Mouse (Mus musculus) adrenal gland, postnatal 14 days (tissue): ENCODE results near the gene Serpina9. TPM values are rescaled to one million over a fixed set of nuclear protein-coding genes. Genes with fewer than 3 reads are reported as not detected.

Experiments
- DNase-seq: peaks from one replicate; pipeline ENCODE4 v3.0.0; 2021; ENCODE audit warnings: mixed read lengths
- long read RNA-seq, 2 experiments: library from polyadenylated mRNA; stranded (forward); transcript quantifications; one replicate each; pipeline ENCODE4 v2.0.0; 2021
- total RNA-seq: library from RNA; stranded (reverse); gene quantifications from 2 replicates; pipeline ENCODE4 v1.2.3, GENCODE M21; 2021

Serpina9 gene
- 0.22 TPM in 1 of 2 replicates, not detected in the other for total RNA-seq
- long read RNA-seq, experiment 1: 0 reads
- long read RNA-seq, experiment 2: 0 reads

DNA sequence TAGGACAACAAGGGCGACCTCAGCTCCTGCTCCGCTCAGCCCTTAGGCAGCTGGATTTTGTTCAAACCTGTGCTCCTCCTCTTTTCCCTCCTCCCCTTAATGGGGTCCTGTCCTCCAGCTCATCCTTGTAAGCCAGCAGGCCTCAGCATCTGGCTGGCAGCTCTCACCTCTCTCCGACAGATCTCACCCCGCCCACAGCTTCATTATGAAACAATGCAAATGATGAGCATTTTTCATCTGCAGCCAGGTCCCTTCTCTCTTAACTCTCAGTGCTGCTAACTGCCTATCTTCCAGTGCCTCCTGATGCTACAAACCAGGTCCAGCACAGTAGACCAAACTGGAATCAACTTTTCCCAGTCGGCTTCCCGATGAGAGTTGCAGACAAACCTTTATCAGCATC lies at the start of gene Serpina9:
Gene Serpina9, minus strand, starts transcription at position 136 of the 400 bp plus-strand sequence.
- no peak for DNase-seq

DNA sequence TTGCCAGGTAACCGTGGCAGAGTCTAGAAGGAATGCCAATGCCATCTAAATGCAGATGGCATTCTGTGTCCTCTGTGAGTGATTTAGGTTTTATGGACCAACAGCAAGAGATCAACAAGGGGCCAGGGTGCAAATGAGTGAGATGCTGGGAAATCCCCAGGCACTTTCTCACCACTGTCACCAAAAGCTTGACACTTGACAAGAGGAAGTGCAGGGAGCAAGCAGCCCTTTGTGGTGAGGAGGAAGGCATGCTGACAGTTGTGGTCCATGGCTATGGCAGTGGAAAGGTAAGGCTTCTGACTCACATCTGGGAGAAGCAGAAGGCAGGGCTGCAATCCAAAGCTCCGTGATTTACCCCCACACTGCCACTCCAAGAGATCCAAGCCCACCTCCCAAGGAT lies 48.3 kb upstream of the Serpina9 start:
- no peak for DNase-seq

DNA sequence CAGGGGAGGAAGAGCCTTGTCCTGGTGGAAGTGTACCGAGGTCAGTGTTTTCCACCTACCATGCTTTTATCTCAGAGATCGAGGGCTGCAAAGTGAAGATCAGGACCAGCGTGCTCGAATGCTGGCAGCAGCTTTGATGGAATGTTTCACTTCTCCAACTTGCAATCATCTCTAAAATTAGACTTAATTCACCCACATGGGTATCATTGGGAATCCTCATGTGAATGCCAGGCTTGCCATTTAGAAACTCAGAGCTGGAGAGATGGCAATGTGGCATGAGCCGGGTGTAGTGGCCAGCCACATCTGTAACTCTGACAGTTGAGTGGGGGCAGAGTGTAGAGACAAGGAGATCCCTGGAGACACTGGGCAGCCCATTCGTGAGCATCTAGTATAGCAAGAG lies 46.6 kb upstream of the Serpina9 start:
- DNase-seq: no peak

DNA sequence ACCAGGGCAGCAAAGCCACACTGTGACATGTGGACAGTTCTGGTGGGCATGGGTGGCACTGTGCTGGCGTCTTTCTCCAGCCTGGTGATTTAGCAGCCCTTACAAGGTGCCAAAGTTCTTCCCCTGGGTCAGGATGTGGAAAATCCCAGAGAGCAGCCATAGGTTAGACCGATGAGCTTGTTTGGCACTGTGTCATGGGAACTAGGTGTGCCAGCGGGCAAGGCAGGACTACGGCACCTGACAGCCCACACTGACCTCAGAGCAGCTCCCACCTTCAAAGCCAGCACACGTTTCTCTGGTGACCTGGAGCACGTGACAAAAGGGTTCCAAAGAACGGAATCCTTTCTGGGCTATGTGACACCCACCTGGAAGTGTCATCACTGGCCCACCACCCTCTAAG lies 44.0 kb upstream of the Serpina9 start:
- DNase-seq: no peak

DNA sequence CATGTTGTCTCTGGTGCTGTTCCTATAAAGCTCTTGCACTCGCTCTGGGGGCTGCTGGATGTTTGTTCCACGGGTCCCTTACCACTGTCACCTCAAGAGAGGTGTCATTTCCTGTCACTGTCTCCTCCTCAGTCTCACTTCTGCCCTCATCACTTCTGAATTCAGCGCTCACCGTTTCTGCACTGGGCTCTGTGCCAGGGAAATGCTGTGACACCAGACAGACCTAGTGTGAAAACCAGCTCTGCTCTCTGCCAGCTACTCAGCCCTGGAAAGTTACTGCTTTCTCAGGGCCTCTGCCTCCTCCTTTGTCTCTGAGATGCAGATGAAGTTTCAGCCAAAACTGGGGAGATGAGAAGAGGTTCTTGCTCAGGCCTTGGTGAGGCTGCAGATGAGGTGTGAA lies 43.5 kb upstream of the Serpina9 start:
- DNase-seq: no peak

DNA sequence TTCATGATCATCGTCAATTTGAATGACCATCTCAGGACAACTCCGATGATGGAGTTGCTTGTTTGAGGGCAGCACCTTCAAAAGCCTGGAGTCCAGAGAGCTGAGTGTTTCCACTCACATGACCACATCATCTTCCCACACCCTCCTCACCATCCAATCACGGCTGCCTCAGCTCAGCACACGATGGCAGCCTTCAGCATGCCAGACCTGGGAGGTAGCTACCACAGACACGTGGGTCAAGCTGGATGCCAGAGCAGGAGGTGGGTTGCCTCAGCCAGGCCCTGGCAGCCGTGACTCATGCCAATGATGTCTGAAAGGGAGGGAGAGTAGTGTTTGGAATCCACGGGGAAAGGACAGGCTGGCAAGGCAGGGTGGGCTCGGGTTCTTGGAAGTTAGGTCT lies 42.2 kb upstream of the Serpina9 start:
- no peak for DNase-seq

DNA sequence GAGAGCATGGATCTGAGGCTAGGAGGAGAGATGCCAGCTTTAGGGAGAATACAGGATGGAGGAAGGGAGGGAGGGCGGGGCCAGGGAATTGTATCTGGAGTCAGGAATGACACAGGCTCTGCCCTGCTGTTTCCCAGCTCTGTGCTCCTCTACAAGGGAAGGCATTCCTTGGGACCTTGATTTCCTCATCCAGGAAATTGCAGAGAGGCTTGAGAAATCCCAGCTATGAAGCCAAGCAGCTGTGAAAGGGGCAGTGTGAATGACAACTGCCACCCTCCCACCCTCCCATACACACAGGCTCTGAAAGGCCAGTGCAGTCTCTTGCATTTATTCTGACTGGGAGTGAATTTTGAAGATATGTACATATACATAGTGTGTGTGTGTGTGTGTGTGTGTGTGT lies 40.4 kb upstream of the Serpina9 start:
- no peak for DNase-seq

DNA sequence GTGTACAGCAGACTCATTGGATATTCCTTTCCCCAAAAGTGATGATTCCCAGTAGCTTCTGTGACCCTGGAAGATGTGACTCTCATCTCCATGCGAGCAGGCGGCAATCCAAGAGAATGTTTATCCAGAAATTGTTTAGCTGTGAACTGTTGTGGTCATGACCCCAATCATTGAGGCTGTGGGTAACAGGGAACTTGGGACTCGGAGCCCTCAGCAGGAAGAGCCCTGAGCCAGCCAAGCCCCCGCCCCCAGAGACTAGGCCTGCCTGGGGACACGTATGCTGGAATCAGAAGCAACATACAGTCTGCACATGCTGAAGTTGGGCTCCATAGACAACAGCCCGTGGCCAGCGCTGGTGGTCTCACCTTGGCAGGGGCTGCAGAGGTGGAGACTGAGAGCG lies 32.2 kb upstream of the Serpina9 start:
- DNase-seq: no peak

DNA sequence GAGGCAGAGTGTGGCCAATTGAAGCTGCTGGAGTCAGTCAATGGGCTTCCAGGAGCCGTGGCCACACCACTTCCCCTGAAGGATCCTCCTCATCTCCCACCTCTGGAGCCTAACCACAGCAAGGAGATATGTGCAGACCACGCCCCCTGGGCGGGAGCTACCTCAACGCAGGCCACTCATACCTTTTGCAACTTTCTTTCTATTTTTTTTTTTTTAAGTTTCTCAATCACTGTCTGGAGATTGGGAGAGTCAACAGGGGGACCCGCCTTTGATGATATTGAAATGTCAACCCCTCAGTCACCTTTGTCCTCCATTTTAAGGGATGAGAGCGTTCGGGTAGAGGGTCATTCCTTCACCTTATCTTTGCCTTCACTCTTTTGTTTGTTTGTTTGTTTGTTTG lies 30.8 kb upstream of the Serpina9 start, which contains the start of gene Serpina12:
Gene Serpina12, minus strand, starts transcription at position 101 of the 400 bp plus-strand sequence.
- no peak for DNase-seq

DNA sequence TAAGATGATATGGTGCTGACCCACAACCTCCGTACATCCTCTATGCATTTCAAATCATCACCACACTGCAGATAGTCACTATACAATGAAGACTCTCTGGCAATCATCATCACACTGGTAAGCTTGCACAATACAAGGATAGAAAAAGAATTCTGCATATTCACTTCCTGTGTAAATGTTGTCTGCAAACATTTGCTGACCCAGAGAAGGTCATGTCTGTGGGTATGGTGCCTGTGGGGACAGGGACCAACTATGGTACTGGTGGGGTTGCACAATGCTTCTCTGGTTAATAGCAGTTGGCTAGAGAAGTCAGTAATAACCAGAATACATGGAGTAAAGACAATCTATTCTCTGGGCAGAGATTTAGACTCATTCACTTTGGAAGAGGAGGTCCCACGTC lies 29.2 kb upstream of the Serpina9 start:
- DNase-seq: no peak

DNA sequence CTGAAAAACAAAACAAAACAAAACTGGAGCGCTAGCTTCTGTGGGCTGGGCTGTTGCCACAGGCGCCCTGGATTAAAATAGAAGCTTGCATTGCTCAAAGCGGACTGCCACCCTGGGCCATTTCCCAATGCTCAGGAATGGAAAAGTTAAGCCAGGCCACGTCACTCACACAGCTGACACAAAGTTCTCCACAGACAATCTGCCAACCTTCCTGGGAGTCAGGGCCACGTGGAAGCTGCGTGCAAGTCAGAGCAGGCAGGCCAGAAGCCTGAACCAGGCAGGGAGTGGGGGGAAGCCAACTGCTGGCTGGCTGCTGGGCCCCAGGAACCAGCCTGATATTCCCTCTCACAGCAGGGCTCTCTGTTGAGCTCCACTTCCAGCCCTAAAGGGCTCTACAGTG lies 27.8 kb upstream of the Serpina9 start:
- peak; percentile 66 for DNase-seq

DNA sequence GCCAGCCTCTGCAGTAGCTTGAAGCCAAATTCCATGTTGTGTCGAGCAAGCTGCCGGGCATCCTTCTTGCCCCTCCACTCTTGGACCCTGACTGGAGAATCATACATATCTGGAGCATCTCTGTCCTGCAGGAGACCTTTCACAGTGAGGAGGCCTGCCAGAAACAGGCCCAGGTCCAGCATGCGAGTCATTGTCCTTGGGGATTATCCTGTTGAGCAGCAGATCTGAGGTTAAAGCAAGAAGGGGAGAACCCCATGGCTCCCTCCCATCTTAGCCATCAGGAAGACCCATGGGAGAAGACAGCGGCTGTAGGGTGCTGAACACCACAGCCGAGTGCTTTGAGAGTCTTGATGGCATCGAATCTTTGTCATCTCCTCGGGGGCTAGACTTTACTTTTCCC lies 24.6 kb upstream of the Serpina9 start:
- DNase-seq: no peak

DNA sequence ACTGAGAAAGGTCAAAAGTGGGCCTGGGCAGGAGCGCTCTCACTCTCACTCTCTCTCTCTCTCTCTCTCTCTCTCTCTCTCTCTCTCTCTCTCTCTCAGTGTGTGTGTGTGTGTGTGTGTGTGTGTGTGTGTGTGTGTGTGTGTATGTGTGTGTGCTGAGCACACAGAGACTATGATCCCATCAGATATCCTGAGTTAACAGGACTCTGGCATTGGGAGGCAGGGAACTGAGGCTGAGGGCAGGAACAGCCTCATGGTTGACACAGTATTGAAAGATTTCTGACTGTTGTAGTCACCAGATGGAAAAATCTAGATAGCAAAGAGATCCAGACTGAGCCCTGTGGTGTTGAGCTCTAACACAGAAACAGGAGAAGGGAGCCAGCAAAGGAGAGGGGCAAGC lies 20.2 kb upstream of the Serpina9 start:
- no peak for DNase-seq

DNA sequence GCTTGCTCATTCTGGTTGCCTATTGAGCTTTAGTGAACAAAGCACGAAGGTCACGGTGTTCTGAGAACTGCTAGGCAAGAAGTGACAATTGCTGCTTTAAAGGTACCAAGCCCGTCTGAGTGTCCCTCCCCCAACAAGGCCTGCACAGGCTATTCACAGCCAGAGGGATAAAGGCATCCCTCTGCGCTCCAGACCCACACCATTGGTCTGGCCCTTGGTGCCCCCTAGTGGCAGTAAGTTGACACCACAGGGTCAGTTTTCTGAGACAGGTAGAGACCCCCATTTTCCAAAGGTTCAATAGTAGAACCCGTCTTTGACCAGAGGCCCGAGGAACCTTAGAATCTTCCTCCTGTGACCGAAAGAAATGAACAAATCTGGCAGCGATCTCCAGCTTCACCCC lies 16.4 kb upstream of the Serpina9 start:
- peak; percentile 51 for DNase-seq

DNA sequence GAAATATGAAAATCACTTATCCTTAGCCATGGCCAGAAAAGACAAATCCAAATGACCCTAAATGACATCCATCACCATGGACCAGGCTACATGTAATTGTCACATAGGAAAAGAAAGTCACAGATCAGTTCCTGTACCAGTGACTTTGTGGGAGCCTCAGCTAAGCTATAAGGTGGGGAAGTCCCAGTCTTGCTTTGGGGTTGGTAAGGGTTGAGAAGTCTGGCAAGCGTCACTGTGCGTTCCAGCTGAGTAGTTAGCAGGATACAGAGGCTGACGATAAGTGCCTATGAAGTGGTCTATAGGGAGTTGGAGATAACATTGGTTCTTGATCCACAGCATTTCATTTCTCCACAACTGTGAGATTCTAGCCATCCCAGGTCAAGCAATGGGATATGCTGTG lies 1.7 kb upstream of the Serpina9 start:
- DNase-seq: no peak

DNA sequence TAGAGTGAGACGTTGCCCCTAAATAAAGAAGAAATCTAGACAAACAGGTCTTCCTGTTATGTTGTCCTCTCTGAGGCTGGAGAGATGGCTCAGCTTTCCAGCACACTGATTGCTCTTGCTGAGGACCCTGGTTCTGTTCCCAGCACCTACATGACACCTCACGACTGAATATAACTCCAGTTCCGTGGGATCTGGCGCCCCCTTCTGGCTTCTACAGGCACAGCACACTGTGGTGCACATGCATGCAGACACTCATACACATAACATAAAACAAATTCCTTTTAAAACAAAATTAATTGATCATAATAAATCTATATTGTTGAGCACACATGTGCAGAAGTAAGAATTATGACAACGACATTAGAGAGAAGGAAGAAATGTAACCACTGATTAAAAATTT lies 8.9 kb downstream of the Serpina9 start:
- DNase-seq: no peak

DNA sequence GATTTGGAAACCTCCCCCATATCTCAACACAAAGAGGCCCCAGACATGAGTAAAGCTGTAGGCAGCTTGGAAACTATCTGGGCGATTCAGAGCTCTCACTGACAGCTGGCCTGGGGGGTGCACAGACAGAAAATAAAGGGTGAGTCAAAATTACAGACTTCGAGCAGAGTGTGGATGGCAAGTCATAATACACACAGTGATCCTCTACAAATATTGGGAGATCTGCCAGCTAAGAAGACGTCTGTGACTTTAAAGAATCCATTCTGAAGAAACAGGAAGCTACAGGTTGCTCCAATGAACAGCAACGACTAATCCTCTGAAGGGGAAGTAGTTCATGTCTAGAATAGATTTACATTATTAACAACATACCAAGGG lies 10.3 kb downstream of the Serpina9 start:
- no peak for DNase-seq

DNA sequence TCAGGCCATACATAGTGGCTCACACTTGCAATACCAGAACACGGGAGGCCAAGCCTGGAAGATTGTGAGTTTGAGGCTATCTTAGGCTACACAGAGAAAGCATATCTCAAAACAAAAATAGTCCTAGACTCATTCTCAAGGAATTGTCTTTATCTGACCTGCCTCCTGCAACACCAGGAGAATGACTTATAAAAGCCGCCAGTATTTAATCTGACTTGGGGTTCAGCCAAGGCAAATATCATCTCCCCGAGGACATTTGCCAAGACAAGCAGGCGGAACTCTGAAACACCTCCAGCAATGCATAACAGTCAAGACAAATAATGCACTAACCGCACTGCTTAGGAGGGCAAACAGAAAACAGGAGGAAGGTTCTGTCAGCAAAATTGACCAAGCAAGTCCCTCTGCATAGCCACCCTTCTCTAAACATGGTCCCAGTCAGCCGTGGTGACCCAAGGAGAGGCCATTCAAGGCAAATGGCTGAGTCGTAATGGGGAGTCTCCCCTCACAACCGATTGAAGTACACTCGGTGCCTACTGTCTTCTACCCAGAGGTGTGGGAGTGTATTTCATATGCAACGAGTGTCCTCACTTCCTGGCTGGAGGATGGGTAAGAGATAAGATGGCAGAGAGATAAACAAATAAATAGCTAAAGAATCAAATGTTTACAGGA lies 10.9 kb downstream of the Serpina9 start:
- peak; percentile 50 for DNase-seq

DNA sequence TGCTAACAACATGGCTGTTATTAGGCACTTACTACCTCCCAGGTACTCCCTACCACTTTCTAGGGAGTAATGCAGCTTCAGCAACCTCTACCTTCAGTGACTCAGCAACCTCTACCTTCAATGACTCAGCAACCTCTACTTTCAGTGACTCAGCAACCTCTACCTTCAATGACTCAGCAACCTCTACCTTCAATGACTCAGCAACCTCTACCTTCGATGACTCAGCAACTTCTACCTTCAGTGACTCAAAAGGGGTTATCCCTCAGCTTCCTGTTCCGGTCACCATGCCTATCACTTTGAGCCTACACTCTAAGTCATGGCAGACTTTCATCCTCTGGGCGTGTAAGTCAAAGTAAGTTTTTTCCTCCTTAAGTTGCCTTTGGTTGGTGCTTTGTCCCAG lies 13.0 kb downstream of the Serpina9 start:
- no peak for DNase-seq

DNA sequence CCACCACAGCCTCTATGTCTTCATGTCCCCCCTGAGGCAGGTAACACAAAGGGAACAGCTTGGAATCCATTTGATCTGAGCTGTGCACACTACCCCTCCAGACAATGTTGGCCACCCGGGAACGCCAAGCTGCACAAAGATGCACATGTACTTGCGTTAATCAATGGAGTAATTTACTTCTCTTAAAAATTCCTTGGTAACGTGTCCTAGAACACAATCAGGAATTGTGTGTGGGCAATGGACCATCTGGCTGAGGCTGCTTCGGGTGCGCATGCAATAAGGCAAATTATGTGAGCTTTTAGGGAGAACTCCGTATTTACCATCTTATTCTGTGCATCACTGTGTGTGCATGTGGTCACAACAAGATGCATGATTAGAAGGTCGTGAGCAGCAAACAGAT lies 13.9 kb downstream of the Serpina9 start:
- DNase-seq: no peak

DNA sequence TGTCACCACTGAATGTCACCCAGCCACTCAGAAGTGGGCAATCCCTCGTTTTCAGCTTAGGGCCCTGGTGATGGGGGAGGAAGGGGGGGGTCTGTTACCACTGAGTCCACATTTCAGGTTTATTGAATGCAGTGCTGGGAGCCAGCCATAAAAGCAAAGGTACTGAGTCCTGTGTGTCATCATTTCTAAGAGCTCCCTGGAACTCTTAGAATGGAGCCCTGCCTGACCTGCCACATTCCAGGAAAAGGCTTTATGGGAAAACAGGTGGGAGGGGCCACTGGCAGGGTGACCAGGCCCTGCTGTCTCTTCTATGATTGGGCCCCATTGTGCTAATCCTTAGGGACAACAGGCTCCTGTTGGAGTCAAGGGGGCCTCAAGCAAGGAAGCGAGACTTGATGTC lies 17.0 kb downstream of the Serpina9 start:
- DNase-seq: no peak

DNA sequence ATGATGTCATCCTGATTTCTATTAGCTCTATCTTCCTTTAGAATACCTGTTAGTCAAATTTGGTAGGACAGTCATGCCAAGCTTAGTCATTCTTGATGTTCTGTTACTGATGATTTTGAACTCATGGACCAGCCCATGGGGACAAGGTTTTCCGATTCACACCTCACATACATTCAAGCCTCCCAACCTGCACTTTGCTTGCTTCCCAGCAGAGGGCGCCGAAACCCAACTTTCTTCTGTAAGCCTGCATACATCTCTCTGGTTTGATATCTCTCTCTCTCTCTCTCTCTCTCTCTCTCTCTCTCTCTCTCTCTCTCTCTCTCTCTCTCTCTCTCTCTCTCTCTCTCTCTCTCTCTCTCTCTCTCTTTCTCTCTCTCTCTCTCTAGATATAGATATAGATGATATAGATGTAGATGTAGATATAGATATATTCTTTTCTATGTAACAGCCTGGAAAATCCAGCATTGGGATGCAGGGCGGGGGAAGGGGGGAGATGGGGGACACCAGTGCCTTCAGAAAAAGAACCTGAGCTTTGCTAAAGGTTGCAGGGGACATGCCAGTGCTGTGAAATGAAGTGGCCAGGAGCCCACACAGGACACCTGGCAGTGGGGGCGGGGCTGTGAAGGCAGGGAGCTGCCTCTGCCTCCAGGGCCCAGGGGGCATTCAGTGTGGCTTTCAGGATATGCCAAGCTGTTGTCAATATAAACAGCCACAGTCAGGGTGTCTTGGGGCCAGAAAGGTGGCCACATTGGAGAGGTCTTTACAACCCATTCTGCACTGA lies 18.1 kb downstream of the Serpina9 start:
- peak; percentile 70 for DNase-seq

DNA sequence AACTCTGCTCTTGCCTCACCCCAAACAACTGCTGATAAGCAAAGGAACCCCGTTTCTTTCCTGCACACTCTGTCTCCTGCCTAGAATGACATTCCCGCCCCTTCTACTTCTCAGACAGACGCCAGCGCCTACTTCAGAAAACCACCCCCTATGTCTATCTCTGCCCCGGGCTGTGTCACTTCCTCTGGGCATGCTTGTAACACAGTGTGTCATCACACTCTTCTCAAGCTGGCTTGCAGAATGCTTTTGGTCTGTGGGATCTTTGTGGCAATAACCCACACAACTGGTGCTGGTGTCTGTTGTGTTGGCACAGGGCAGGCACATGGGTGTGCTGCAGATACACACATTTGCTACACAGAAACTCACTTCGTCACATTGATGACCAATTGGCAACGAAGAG lies 20.6 kb downstream of the Serpina9 start:
- DNase-seq: no peak

DNA sequence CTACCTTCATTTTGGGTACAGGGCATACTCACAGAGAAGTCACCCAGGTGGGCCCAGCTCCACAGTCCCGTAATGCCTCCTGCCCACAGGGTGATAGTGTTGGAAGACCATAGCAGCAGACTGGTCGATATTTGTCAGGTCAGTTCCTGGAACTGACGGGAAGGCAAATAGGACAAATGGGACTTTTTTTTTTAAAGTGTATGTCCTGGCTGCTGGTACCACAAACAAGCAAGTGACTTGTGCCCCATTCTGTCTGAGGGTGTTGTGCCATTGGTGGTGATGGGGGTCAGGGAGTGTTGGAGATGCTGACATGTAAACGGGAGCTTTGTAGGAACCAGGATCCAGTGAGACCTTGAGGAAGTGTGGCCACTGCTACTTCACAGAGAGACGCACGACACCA lies 23.7 kb downstream of the Serpina9 start, which contains the start of gene Serpina11:
Gene Serpina11, minus strand, starts transcription at position 101 of the 400 bp plus-strand sequence.
- no peak for DNase-seq
